Mouse (Mus musculus): ENCODE measurements around the gene Rplp2. TPM values are rescaled to one million over a fixed set of nuclear protein-coding genes. Genes with fewer than 3 reads are reported as not detected.
A peak's percentile ranks its signal among the peaks of the same experiment; 100 is the strongest.

Rplp2 gene
- total RNA-seq, 1 experiment from 2014 or later, result 2,799 TPM

DNA sequence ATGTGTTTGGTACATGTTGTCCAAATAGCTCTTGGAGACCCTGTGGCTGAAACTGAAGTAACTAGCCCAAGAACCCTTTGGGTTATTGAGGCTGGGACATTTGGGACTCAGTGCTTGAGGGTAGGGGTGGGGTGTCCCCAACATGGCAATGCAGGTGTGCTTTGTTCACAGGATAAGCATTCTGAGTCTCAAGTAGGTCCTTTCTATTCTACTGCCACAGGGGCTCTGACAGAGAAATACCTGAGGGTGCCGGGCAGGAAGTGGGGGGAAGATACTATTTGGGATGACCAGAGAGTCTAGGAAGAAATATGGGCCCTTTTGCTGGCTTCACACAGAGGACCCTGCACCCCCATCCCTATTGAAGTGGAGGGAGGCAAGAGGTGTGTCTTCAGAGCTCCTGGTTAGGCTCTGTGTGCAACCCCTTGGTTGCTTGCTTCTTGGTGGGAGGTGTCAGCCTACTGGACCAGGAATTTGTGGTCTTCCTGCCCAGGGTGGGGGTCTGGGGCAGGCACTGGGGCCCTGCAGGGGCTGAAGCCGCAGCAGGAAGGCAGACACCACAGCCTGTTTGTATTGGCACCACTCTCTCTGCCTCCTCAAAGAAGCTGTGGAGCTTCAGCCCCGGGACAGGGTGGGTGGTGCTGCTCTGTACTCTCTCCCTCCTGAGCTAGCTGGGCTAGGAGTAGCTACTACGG, 30.6 kb downstream of the Rplp2 start:
- peak; percentile 13 for ATAC-seq (replicated peaks; ENCODE audit: low read depth, poor library complexity, severe bottlenecking)

DNA sequence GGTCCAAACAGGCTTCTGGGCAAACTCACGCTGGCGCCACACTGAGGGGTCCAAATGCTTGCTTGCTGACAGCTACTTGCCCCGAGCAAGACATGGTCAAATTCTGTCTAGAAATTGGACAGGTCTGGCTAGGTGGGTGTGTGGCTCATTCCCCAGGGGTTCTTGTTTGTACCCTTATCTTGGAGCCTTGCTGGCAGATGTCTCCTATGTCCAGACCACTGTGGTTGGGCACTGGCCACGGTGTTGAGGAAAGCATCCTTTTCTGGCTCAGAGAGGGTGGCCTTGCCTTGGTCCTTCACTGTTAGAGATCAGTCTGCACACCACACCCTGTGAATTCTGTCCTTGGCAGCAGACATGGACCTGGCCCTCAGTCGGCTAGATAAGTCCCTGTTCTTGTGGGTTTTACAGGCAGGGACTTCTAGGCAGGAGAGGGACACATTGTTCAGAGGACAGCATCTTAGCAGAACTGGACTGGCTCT, 31.1 kb downstream of the Rplp2 start:
- ATAC-seq (replicated peaks; ENCODE audit: low read depth, poor library complexity, severe bottlenecking), result no peak

DNA sequence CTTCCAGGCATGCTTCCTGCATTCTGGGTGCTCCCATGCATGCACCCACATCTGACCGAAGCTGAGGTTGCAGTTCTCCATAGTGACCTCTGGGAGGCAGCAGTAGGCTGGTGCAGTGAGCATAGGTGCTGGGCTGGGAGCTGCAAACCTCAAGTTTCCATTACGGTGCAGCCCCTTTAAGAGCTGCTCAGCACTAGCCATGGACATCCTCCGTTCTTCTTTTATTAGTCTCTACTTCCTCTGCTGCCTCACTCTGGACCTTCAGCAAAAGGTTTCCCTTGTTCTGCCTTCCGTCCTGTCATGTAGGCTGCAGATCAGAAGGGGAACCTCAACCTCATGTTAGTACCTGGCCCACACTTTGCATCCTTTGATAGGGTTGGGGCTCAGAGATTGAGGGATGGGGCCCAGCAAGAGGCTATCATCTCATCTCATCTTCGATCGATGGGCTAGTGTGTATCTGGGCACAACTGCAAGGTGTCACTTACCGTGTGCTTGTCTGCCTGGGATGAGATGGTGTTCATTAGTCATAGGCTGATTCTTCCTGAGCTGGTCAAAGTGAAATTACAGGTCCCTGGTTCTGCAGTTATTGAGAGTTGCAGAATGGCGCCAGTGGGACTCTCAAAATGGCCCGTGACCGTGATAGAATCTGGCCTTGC, 33.8 kb downstream of the Rplp2 start:
- ATAC-seq (replicated peaks; ENCODE audit: low read depth, poor library complexity, severe bottlenecking), result peak; percentile 67

DNA sequence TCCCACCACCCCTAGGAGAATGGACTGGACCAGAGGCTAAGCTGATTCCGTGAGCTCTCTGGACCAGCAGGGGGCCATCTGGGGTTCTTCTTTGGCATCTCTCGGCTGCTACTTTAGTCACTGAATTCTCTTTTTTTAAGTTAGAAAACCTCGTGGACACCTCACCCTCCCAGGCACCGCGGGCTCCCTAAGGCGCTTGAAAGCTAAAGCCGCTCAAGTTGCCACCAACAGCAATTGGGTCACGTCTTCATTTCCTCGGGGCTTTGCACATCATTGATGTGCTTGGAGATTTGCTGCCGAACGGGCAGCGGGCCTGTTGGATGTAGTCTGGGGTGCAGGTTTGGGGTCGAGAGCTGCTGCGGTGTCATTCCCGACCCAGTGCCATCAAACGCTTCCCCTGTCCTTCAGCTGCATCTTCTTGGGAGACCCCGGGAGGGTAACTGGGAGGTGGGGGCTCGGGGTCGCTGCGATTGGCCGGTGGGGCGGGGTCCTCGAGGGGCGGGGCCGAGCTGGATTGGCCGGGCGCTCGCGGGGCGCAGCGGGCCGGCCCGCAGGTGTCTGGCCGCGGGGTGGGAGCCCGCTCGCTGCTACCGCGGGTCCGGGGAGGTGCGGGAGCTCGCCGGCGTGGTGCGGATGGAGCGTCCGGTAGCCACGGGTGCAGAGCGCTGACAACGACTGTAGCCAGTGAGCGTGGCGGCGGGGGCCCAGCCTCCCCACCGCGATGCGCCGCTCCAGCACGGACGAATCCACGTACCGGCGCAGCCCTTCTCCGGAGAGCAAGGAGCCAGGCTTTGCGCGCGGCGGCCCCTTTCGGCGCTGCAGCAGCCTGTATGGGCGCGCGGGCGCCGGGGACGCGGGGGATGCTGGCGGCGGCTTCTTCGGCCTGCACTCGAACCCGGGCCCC, 34.6 kb downstream of the Rplp2 start:
- peak; percentile 39 for ATAC-seq (replicated peaks; ENCODE audit: low read depth, poor library complexity, severe bottlenecking)

DNA sequence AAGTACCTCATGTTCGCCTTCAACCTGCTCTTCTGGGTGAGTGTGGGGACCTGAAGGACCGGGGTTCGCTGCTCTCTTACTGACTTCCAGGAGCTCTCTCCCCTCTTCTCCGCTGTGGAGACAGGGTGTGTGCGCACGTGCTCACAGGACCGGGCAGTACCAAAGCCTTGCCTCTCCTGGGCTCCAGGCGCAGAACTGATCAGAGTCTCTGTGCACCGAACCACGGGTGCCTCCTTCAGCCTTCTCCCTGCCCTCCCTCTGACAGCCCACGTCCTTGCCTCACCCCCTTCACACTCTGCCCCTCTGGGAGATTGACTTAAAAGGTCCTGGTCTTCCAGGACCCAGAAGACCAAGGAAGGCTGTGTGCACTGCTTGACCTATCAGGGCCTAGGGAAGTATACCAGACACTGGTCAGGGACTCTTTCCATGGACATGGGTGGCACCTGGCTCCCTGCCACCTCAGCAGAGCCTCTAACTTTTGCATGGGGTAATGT, 35.4 kb downstream of the Rplp2 start:
- no peak for ATAC-seq (replicated peaks; ENCODE audit: low read depth, poor library complexity, severe bottlenecking)

DNA sequence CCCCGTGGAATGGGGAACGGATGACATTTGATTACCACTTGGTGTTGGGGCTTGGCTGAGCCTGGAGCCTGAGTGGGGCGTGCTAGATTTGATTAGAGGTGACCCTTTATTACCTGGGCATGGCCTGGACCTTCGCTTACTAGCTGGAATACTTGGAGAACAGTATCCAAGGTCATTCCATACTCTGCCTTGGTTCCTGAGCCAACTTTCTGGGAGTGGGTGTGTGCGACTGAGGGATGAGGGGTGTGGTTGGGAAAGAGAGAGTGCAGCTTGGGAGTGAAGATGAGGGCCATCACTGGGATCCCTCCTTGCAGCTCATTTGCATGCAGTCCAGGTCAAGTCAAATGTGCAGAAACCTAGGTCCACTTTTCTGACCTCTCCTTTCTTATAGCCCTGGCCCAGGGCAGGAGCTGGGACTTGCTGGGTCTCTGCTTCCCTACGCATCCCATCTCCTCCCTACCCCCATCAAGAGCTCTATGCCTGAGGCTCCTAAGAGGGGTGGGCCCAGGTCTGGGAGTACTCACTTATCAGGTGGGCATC, 36.0 kb downstream of the Rplp2 start:
- ATAC-seq (replicated peaks; ENCODE audit: low read depth, poor library complexity, severe bottlenecking), result no peak

DNA sequence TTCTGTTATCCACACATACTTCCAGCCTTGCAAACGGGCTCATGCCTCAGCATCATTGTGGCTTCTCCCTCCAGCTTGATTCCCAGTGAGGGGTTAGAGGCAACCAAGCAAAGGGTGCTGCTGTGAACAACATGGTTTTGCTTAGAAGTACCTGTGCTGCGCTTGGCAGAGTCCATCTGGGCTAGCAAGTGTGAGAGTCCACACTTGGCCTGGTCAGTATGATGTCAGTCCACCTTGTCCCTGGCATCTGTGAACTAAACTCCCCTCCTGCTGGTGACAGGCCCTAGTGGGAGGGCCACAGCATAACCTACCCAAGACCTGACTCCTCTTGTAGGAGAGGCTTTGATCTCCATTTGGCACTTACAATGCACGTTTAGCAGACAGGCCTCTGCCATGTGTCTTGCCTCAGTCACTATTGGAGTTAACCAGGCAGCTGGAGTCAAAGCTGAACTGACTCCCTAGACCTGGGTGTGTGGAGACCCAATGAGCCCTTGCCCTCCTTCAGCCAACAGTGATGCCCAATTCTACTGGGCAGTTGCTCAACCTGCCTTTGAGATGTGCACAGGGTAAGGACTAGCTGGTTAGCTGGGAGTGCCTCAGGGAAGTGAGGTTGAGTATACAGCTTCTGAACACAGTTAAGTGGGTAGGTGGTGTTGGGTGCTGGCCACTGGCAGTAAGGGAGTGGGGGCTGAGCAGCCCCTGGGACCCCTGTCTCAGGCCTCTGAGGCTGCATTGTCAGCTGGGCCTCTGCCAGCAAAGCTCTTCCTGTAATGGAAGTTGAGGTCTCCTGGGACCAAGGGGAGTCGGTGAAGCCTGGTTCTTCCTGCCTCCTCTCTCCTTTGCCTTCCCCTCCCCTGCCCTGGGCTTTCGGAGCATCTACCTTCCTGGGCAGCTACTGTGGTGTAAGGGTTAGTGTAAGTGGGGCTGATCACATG, 37.3 kb downstream of the Rplp2 start:
- ATAC-seq (replicated peaks; ENCODE audit: low read depth, poor library complexity, severe bottlenecking), result no peak

DNA sequence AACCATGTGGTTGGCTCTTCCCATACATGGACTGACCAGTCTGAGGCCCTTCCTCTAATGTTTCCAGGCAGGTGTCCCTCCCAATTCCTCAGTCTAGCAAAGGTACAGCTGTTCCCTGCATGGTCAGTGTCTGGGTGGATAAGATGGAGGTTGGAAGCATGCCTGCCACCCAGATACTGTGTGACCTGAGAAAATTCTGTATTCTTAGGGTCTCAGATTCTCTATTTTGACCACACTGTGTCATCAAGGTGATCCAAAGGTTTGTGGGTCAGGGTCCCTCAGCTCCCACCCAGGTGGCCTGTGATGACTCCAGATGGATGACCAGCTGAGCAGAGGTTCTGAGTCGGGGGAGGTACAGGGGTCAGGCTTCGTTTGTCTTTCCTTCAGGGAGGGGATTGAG, 38.0 kb downstream of the Rplp2 start:
- ATAC-seq (replicated peaks; ENCODE audit: low read depth, poor library complexity, severe bottlenecking), result no peak

DNA sequence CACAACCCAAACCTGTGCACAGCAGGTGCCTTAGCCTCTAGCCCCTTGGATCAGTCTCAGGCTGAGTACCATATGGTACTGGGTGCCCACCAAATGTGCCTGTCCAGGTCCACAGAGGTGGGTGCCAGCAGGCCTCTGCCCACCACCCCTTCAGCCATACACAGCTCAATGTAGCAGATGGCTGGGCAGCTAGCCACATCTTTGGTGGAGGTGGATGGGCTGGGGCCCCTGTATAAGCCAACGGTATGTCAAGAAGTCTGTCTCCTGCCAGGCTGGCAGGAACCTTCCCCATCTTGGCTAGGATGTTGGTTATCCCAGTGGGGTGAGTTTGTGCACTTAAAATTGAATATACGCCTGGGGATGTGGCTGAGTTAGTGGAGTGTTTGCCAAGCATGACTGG, 38.4 kb downstream of the Rplp2 start:
- ATAC-seq (replicated peaks; ENCODE audit: low read depth, poor library complexity, severe bottlenecking), result no peak

DNA sequence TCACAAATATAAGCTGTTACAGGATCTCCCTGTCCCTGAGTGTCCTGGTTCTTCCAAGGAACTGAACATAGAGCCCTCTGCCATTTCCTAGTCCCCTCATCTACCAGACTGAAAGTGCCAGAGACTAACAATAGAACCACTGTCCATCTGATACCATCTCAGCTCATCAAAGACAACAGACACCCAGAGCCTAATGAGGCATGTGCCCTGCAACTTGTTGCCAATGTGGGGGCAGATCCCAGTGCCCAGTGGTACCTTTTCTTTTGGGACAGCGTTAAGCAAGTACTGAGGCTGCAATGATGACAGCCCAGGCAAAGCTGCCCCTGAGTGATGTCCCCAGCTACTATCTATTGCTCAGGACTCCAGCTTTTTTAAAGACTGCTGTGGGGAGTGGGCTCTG, 39.1 kb downstream of the Rplp2 start:
- ATAC-seq (replicated peaks; ENCODE audit: low read depth, poor library complexity, severe bottlenecking), result no peak

DNA sequence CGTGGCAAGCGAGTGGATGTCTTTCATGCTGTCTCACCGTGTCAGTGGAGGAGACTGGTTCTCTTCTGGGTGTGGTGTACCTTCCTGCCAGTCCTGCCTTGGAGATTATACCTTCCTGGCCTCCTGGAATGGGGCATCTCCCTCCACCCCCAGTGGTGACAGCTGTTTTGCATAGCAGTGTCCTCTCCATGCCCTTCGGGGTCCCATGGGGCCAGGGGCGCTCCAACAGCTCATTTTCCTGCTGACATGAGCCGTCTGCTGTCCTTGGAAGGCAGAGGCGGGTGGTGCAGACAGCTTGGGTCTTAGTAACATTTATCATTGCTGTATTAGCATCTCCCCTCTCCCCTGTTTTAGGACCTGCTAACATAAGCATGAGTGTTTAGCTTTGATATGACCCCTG, 40.0 kb downstream of the Rplp2 start:
- no peak for ATAC-seq (replicated peaks; ENCODE audit: low read depth, poor library complexity, severe bottlenecking)

DNA sequence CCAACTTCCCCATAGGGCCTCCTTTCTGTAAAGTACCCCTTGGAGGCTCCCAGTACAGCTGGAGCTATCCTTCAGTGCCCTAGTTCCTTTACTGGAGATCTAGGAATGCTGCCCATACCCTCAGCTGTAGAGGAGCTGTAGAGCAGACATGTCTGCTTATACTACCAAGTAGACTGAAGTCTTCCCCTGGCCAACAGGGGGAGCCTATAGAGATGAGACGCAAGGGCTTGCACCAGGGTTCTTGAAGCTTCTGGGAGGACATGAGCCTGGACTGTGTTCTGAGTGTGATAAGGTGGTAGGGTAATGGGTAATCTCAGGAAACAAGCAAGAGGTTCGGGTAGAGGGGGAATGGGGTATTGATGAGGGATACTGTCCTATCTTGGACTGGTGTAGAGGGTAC, 44.0 kb downstream of the Rplp2 start:
- ATAC-seq (replicated peaks; ENCODE audit: low read depth, poor library complexity, severe bottlenecking), result peak; percentile 63

DNA sequence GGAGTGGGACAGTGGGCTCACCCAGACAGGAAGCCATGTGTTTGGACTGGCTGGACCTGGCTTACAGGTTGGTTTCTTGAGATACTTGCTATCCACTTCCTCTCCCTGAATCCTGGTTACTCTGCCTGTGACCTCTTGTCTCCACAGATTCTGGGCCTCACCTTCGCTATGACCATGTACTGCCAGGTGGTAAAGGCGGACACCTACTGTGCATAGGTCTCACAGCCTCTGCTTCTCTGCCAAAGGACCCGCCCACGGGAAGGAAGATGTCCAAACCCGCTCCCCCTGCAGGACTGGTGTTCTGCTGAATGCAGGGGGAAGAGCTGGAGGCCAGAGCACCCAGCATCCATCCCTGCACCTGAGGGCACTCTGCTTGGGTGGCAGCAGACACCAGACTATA, 45.6 kb downstream of the Rplp2 start:
- ATAC-seq (replicated peaks; ENCODE audit: low read depth, poor library complexity, severe bottlenecking), result no peak

DNA sequence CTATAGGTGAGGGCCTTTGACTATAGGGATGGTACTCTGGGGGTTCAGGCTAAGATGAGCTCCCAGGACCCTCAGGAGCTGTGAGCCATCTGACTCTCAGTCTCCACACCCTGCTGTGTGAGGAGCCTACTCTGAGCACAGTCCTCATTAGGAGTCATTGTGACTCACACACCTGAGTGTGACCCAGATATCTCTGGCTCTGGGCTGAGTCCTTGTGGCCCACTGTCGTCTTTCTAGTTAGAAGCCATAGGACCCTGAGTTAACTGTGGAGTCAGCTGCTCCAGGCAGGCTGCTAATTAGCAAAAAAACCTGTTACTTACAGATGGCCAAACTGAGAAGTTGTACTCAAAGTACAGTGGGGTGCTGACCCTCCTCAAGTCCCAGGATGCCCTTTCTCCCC, 46.6 kb downstream of the Rplp2 start:
- ATAC-seq (replicated peaks; ENCODE audit: low read depth, poor library complexity, severe bottlenecking), result no peak

DNA sequence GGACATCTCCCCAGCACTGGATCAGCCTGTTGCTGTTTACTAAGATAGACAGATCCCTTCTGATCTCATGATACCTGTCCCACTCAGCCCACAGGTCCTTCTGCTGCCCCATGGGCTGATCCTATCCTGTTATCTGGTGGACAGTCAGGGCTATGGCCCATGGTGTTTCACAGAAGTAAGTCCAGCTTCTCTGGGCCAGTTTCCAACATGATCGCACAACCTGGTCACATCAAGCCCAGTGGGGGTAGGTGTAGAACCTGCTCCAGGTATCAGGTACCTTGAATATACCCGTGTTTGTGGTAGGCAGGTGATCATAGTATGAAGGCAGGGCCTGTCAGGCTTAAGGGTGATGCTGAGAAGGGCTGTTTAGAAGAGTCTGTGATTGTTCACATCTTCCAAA, 48.2 kb downstream of the Rplp2 start:
- no peak for ATAC-seq (replicated peaks; ENCODE audit: low read depth, poor library complexity, severe bottlenecking)

DNA sequence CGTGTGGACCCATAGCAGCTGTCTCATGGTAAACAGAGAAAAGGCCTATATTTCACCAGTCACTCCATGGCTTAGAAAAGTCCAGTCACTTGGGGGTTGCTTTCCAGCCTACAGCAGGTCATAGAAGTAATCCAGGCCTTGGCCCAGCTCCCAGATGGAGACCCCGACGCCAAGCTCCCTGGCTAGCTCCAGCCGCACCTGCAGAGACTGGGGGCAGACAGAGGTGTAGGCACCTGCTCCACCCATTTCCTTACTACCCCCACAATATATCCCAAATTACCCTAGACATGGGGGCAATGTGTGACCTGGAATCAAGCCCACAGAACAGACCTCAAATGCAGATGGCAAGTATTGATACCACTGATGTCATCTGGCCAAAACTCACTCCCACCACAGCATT, 48.8 kb downstream of the Rplp2 start:
- ATAC-seq (replicated peaks; ENCODE audit: low read depth, poor library complexity, severe bottlenecking), result no peak

DNA sequence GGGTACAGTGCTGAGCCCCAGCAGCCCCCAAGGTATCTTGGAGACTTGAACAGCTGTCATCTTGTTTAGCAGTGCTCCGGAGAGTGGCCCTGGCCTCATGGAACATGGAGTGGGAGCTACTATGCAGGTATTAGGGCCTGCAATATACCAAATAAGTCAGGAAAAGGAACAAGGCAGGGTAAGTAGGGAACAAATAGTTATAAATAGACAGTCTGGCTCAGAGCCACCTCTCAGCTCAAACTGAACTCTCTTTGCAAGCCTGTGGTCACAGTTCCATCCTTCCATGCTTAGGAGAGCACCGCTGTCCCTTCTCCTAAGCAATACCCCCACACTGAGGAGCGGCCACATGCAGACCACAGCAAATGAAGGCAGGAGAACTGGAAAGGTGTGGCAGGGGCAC, 50.4 kb downstream of the Rplp2 start:
- no peak for ATAC-seq (replicated peaks; ENCODE audit: low read depth, poor library complexity, severe bottlenecking)
